Mouse (Mus musculus) erythroblast, adult 5-6 weeks (primary cell): ENCODE data around the gene Spred2. TPM values are rescaled to one million over a fixed set of nuclear protein-coding genes. Genes with fewer than 3 reads are reported as not detected.
"Not testable (repeated sequence)": the region's sequence is repeated elsewhere in the genome, so short reads cannot be mapped to it uniquely, and the experiment has no call there.

Source experiments
- ATAC-seq: replicated peaks from 2 replicates; pipeline ENCODE4 v1.8.0; 2016; ENCODE audit warnings: moderate number of reproducible peaks, mild to moderate bottlenecking, moderate TSS enrichment, inconsistent platforms; ENCODE audit not compliant: poor library complexity, low FRiP score, severe bottlenecking
- total RNA-seq, 2 experiments: library from RNA; stranded (forward) in 1 of 2; stranded (reverse) in 1 of 2; fragments of 150-400 nt in 1 of 2; fragments of 200-764, 138-1000 nt in 1 of 2; gene quantifications; 2 replicates each; pipeline versions ENCODE4 v1.2.3 to v1.2.4; 2015 to 2017; ENCODE audit warnings: low replicate concordance in 2 of 2

Gene Spred2
- total RNA-seq, 2 experiments from 2014 or later = 2.1 to 4.4 TPM

GRCm38 (mm10) chr11:19997940-19998339 is 73.8 kb downstream of the Spred2 start:
- no peak for ATAC-seq

GRCm38 (mm10) chr11:20002883-20003282 is 78.7 kb downstream of the Spred2 start:
- no peak for ATAC-seq

GRCm38 (mm10) chr11:20007701-20008100 is 83.5 kb downstream of the Spred2 start:
- ATAC-seq = no peak

DNA sequence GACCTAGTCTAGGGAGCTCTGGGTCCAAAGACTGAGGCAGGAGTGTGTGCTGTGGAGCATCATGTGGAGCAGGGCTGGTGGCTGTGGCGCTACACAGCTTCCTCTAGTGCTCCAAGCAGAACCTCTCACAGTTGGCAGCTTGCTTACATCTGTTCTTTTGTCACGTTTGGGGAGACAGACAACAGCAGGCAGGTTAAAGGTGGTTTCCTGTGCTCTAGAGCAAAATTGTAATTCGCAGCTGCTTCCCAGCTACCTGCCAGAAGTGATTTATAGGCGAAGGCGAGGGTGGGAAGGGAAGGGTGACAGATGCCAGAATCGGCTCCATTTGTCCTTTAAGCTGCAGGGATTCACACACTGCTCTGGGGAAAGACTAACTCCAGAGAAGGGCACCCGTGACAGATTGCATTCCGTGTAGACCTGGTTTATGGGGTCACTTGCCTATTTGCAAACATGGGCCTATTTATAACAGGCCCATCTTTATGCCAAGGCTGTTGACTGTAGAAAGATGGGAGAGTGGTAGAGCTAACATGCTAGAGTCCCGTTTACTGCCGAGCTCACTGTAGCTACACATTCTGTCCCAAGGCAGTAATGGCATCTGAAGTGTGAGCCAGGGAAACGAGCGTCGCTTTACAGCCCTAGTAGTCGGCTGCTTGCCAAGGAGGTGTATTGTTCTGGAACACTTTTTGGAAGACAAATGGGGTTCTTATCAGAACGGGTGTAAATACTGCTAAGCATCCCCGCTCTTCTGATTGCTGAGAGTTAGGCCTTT is 87.2 kb downstream of the Spred2 start:
- ATAC-seq = no peak

- no peak for ATAC-seq
These were observed 89.2 kb downstream of the Spred2 start for GRCm38 (mm10) chr11:20013366-20013765.

- ATAC-seq = no peak
These were observed 93.8 kb downstream of the Spred2 start for GRCm38 (mm10) chr11:20017937-20018336.

DNA sequence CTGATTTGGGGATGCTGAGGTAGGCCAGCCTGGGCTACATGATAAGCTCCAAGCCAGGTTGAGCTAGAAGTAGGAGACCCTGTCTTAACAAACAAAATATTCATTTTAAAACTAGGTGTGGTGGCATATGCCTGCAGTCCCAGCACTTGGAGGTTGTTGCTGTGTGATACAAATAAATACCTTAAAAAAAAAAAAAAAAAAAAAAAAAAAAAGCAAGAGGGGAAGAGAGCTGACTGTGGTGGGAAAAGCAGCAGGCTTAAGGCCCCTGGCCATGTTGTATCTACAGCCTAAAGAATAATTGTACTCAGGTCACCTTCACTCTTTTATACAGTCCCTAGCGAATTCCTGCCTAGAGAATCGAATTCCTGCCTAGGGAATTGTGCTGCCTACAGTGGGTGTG is 94.7 kb downstream of the Spred2 start:
- ATAC-seq = no peak

DNA sequence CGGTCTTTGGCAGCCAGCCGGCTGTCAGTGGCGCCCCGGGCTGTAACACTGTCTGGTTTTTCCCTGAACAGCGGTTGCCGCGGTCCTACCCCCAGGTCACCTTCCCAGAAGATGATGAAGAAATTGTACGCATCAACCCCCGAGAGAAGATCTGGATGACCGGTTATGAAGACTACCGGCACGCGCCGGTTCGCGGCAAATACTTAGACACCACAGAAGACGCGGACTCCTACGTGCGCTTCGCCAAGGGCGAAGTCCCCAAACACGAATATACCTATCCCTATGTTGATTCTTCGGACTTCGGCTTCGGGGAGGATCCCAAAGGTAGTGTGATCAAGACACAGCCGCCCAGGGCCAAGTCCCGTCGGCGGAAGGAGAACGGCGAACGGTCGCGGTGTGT is 96.5 kb downstream of the Spred2 start:
- ATAC-seq = no peak

DNA sequence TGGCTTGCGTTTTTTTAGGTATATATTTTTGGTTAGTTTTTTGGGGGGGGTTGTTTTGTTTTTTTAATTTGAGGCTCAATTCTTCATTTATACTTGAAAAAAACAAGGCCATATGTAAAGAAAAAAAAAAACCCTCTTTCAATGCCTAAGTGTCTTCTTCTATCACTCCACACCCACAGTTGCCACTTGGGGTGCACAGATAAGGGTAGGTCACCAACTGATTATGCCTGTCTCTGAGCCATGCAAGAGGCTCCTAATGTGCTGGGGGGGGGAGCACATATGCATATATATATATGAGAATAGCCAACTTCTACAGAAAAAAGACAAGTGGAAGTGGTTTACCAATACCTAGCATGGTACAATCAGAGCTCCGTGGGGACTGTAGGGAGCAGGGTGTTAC is 98.3 kb downstream of the Spred2 start:
- ATAC-seq = peak; percentile 83

GRCm38 (mm10) chr11:20022911-20023482 is 98.8 kb downstream of the Spred2 start:
- peak; percentile 21; the same call in 1 of the 2 replicates for ATAC-seq

DNA sequence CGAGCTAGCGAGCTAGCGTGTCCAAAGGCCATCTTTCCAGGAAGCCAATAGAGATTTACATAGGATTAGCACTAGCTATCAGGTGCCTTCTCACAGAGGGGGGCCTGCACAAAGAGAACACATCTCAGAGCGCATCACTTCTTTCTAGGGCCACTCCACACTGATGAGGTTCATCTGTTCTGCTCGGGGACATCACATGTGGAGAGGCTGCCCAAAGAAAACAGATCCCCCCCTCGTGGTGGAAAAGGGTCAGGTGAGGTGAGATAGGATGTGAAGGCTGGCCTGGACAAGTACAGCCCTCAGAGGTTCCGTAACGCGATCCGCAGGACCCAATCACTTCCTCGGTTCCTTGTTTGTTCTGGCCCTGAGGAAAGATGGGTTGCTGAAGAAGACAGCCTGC is 101.7 kb downstream of the Spred2 start:
- ATAC-seq = no peak

GRCm38 (mm10) chr11:20027719-20028118 is 103.5 kb downstream of the Spred2 start:
- no peak for ATAC-seq

DNA sequence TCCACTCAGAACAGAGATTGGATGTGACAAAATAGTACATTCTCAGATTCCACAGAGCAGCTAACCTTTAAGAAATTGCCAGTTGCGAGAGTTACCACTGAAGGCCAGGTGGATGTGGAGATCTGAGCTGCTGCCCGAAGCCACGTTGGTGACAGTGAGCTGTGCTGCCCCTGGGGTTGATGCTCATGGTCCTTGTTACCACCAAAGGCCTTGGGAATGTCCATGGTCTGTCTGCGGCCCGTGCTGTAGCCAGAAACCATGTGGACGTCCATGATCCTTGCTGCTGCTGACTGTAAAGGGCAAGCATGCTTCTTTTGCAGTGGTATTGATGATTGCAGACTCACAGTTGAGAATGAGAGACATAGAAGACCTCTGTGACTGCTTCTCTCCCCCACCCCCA is 104.2 kb downstream of the Spred2 start:
- ATAC-seq = no peak

- ATAC-seq = no peak
These were observed 104.8 kb downstream of the Spred2 start for GRCm38 (mm10) chr11:20029014-20029413.

DNA sequence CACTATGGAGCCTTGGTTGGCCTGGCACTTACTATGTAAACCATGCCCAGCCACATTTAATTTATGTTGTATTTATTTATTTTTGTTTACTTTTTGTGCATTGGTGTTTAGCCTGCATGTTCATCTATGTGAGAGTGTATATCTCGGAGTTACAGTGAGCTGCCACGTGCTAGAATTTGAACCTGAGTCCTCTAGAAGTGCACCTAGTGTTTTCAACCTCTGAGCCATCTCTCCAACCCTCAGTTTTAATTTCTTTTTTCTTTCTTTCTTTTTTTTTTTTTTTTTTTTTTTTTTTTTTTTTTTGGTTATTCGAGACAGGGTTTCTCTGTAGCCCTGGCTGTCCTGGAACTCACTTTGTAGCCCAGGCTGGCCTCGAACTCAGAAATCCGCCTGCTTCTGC is 106.8 kb downstream of the Spred2 start:
- not testable (repeated sequence) for ATAC-seq

GRCm38 (mm10) chr11:20031536-20031935 is 107.4 kb downstream of the Spred2 start:
- peak; percentile 80 for ATAC-seq

GRCm38 (mm10) chr11:20033541-20034160 is 109.5 kb downstream of the Spred2 start:
- ATAC-seq = no peak

DNA sequence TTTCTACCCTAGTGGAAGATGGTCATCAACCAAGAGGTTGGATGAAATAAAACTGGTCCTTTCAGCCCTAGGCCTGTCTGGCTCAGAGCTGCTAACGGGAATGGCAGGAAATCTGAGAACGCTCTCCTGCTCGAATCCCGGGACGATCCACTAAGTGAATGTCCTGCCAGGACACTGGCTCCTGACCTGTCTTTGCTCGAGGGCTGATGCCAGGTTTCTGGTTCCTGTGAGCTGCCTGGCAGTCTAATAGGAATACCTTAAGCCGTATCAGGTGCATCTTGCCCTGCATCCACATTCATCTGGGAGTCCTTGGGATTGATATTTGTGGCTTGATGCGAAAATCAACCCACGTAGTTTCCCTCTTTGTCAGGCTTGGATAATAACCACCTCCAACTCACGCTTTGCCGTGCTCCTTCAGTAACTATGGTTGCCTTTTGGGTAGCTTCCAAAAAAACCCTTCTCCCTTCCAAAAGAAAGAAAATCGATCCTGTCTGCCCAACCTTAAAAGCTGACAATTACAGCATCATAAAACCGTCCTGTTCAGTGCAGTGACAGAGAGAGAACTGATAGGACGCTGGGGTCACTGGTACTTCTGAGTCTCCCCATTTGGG is 110.3 kb downstream of the Spred2 start:
- no peak for ATAC-seq

DNA sequence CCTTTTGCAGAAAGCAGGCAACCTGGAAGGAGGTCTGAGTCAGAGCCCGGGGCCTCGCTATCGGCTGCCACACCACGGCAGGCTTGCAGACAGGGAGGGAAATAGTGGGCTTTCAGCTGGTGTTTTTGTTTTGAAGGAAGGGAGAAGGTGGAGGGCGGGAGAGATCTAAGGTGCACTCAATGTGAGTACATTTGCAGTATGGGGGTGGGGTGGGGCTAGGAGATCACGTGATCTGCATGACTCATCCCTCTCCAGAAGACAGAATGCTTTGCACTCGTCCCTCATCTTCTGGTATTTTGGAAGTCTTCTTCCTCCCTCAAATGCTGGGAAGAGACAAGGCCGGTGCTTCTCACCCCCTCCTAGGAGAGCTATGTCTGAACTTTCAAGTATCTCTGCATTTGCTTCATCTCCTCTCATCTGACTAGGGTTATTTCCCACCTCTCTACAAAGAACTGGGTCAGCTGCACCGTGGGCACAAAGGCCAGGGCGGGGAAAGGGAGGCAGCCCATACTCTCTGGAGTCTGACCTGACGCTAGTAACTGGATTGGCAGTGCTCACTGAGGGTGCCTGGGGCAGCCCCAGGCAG is 111.3 kb downstream of the Spred2 start:
- peak; percentile 71 for ATAC-seq

GRCm38 (mm10) chr11:20035972-20036371 is 111.8 kb downstream of the Spred2 start:
- ATAC-seq = no peak
